Mouse (Mus musculus) layer of hippocampus, postnatal 36 days (tissue): Measurements from ENCODE around the gene Snrpd2. TPM values are rescaled to one million over a fixed set of nuclear protein-coding genes. Genes with fewer than 3 reads are reported as not detected.
A peak's percentile ranks its signal among the peaks of the same experiment; 100 is the strongest.
"Not testable (repeated sequence)": the region's sequence is repeated elsewhere in the genome, so short reads cannot be mapped to it uniquely, and the experiment has no call there.

ENCODE experiments used
- DNase-seq, 2 experiments: peaks; one replicate each; pipeline ENCODE4 v3.0.0; 2022
- total RNA-seq, 2 experiments: library from RNA; stranded (reverse); gene quantifications; 2 replicates each; pipeline ENCODE4 v1.2.3; 2021

Gene Snrpd2
- total RNA-seq, 2 experiments from 2014 or later, result 79.1 to 79.2 TPM

DNA sequence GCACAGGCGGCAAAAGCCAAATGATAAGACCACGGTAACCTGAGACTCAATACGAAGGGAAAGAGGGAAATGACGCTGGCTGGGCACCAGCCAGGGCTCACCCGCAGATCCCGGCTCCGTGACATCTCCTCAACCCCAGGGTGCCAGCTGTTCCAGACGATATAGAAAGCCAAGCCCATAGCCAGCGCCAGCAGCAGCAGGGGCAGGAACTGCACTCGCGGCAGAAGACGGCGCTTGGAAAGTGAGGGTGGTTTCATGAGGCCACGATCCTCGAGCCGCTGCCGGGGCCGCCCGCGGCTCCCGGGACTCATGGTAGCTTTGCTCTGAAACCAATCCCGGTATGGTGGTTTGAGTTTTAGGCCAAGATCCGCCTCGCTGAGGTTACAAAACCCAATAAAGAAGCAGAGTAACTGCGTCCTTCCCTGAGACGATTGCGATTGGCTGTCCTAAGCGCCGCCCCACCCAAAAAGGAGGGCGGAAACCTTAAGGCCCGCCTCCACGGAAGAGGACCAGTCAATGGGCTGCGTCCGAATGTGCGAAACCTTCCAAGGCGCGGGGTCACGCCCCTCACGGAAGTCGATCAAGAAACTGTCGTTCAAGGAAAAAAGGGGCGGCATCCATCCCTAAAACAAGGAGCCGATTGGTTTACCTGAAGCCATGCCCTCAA lies 514 bp upstream of the Snrpd2 start, which contains the start of gene Qpctl:
Gene Qpctl, minus strand, starts transcription at position 417 of the 667 bp plus-strand sequence.
- peak; percentile 97 to 98 for DNase-seq

DNA sequence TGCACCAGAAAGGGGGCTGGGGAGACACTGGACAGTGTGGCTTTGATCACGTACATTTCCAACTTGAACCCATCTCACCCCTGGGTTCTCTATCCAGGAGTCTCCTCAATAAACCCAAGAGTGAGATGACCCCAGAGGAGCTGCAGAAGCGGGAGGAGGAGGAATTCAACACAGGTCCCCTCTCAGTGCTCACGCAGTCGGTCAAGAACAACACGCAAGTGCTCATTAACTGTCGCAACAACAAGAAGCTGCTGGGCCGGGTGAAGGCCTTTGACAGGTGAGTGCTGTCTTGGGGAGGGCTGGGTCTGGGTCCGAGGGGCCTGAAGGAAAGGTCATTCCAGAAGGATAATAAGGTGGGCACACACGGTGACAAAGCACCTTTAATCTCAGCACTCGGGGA lies 1.6 kb downstream of the Snrpd2 start:
- DNase-seq, result not testable (repeated sequence)

DNA sequence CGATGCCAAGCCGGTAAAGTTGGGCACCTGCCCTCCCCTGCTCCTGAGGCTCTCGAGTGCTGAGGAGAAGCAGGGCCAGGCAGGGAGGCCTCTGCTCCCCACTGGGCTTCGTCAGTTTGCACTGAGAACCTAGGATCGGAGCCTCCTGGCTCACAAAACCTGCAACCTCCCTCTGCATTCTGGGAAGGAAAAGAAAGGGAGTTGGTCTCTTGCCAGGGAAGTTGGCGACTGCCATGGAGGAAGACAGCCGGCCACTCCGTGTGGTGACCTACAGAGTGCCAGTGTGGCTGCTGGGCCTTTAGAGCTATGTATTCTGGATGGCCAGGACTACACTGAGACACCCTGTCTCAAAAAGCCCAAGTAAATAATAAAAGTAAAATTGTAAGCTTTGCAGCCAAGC lies 5.3 kb downstream of the Snrpd2 start:
- DNase-seq, result no peak

DNA sequence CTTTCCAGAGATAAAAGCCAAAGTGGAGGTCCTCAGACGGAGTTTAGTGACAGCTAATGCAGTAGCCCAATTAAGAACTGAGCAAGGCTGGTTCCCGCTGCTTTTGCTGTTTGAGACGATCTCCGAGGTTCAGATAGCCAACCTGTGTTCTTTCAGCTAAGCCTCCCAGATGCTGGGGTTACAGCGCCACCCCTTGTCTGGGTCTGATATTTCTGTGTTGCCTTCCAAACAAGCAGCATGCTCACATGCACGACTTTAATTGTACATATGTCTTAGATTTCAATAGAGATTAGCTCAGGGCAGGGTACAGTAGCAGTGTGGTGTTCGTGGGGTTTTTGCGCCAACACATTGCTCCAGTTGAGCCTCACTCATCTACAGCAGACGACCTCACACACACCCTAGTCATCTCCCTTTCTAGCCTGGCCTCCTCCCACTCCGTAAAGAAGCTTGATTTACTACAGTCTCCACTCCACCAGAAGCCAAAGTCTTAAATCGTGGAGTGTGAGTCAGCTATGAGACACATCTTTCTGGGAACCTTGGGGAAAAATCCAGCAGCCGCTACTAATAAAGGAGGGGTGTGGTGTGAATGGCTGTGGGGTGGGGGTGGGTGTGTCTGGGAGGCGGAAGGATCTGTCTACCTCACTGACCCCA lies 6.4 kb downstream of the Snrpd2 start:
- no peak for DNase-seq

DNA sequence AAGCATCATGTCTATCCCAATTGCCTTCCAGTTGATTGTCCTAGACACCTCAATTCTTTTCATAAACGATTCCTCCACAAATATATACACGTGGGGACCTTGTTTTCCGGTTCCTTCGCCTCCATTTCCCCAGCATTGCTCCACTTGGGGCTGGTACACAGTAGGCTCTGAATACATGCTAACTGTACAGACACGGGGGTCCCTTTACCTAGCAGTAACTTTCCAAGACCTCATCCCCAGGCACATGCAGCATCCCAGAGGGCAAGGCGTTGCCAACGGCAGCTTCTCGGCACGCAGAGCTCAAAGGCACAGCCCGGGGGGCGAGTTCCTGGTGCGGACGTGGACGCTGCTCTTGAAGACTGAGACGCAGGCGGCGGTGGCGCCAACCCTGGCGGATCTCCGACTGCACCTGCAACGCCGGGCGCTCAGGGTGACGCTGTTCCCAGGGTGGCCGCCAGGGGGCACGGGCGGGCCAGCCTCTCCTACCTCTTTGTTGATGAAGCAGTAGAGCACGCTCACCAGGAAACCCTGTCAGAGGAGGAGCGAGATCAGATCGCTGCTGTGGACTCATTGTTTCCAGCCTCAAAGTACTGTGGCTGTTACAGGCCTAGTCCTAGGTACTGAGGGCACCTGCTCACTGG lies 7.8 kb downstream of the Snrpd2 start:
- DNase-seq, result peak; percentile 90 to 92

DNA sequence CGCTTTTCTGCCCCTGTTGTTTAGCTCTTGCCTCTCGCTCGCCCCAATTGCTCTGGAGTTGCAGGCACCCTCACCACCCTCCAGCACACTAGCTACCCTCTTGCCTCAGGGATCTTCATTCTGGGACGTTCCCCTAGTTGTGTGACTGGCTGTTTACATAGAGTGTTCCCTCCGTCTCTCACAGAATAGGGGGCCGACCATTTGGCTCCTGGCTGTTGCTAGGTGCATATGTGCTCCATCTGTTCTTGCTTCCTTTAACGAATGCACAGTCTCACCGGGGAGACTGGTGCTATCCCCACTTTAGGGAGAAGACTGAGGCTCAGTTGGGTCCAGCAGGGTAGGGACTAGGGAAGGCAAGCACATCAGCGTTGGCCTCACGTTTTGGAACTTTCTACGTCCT lies 9.1 kb downstream of the Snrpd2 start:
- DNase-seq, result no peak

DNA sequence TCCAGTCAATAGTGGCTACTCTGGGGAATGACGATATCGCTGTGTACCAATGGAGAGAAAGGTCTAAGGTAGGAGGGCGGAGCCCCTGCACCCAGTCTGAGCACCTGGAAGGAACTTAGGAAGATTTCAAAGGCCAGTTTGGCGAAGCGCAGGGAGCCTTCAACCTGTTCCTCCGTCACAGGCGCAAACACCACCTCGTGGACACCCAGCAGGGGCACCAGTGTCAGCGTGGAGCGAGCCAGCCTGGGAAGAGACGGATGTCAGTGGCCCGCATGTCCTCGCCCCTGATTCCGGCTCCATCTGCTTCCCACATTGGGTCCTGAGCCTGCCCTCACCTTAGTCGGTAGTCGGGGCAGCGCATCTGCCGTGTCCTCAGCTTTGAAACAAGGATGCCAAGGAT lies 9.9 kb downstream of the Snrpd2 start:
- no peak for DNase-seq

DNA sequence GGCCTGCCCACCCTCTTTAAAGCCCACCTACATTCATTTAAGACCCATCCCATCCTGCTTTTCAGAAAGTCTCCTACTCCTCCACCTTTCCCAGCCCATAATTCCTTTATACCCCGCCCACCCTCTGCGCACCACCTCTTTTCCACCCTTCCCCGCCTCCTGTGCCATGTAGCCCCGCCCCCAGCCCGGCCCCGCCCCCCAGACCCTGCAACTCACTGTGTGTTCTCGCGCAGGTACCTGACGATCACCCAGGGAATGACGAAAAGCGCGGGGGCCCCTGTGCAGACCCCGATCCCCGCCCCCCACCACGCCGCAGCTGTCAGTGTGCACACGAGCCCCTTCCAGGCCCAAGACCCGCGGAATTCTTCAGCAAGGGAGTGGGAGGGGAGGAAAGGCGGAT lies 10.6 kb downstream of the Snrpd2 start:
- DNase-seq, result no peak

DNA sequence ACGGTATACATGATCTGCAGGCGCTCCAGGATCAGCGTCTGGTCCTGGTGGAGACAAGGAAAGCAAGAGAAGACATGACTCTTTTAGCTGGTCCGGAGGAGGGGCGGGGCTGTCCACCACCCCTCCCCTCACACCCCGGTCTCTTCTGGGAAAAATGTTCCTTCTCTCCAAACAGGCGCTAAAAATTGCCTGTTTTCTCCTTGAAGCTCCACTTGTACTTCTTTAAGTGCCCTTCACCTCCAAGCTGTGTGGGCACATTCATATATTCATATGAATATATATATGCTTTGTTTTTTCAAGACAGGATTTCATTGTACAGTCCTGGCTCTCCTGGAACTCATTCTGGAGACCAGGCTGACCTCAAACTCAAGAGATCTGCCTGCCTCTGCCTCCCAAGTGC lies 13.4 kb downstream of the Snrpd2 start:
- DNase-seq, result no peak

DNA sequence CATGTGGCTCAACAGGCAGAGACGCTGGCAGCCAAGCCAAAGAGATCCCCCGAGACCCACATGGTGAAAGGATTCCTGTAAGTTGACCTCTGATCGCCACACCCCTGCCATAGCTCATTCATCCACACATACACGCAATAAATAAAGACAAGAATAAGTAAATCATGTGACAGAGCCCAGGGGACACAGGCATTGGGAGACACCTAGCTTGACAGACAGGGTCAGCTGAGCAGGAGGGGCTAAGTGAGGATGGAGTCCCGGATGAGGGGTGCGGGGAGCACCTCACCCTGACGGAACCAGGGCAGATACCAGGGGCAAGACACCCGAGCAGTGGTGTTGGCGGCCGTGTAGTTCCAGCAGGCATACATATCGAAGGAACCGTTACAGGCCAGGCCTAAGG lies 14.2 kb downstream of the Snrpd2 start:
- DNase-seq, result no peak

DNA sequence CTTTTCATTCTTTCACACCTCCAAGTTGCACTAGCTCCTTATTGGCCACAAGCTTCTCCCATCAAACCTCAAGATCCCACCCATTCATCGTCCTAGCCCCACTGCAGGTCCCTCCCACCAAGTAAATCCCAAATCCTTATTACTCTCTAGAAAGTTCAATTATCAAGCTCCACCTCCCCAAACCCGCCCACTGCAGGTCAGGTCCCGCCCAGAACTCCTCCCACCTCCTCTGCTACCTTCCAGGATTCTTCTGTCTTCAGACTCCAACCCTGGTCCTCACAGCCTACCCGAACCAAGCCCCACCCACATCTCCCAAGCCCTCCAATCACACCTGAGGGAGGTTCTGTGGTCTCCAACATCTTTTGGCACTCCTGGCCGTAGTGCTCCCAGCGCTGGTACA lies 14.7 kb downstream of the Snrpd2 start:
- no peak for DNase-seq

DNA sequence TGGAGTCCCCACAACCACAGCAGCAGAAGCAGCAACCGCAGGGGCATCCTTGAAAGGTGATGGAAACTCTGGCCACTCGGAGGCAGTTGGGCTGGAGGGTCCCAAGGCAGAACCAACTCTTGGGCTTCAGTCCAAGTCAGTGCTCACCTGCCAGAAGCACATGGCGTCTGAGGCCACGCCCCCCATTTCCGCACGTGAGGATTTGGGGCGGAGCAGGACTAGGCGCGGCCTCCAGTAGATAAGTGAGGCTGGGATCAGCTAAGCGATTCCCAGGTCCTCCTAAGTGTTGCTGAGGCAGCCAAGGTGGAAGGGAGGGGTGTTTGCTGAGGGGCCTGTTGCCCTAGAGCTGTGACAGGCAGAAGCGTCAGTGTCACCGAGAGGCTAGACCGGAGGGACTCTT lies 15.5 kb downstream of the Snrpd2 start:
- DNase-seq, result no peak

DNA sequence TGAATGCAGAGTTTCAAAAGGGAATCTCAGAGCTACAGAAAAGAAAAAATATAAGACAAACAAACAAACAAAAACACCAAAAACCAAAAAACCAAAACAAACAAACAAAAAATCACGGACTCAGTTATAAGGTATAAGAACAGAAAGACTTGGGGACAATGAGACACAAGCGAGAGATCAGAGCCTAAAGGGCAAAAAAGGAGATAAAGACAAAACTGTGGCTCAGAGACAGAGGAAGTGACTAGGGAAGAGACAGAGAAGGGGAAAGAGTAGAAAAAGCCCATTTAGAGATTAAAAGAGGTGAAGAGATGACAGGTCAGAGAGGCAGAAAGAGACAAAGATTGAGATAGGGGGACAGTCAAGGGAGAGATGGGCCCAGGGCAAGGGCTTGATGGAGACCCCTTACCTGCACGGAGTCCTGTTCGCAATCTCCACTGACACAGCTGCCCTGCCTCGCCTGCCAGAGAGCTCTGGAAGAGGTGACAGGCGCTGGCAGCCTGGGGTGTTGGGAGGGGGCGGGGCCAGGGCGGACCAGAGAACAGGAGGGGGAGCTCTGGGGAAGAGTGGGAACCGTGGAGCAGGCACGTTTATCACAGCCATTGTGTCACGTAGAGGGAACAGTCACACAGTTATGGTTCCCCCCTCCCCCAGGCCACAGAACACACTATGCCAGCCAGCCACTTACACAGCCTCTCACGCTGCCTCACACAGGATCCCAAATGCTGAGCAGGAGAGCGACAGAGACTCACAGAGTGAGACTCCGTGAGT lies 16.3 kb downstream of the Snrpd2 start, which contains the start of gene Gipr:
Gene Gipr, minus strand, starts transcription at position 472 of the 768 bp plus-strand sequence.
- DNase-seq, result no peak

DNA sequence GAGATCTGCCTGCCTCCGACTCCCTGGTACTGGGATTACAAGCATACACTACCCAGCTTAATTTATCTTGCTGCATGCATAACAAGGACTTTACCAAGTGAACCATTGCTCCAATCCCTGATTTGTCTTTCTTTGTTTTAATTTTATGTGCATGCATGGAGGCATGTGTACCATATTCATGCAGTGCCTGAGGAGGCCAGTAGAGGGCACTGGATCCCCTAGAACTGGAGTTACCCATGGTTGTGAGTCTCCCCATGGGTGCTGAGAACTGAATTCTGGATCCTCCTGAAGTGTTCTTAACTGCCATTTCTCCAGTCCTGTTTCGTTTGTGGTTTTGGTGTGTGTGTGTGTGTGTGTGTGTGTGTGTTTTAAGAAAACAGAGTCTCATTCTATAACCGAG lies 17.5 kb downstream of the Snrpd2 start:
- no peak for DNase-seq

DNA sequence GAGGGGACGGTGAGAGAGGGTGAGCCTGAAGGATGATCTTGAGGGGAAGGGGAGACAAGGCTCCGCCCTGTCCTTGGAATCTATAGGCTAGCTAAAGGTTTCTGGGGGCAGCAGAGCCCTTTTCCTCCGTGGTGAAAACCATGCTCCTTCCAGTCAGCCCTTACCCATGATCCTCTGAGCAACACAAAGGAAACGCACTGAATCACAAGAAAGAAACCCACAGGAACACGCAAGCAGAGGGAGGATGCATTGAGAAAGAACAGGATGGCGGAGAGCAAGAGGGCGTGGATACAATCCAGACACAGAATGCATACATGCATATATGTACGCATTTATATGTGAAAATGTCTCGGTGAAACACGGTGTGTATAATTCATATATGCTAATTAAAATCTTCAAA lies 20.0 kb downstream of the Snrpd2 start:
- no peak for DNase-seq

DNA sequence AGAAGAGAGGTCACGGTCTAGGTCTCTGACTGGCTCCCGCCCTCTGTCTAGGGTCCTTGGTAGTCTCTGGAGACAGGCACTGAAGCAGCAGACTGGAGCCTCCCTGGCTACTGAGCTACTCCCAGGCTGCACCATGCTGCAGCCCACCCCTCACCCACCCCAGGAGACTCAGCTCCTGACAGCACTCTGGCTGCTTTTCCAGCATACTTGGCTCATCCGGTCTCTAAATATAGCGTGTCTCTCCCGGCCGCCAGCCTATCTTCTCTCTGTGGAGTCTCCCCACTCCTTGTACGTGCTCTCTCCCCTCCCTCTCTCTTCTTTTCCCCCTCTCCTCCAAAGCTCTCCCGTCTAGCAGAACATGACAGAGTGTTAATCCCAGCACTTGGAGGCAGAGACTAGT lies 20.6 kb downstream of the Snrpd2 start:
- DNase-seq, result peak in 1 of 2 experiments; percentile 31

DNA sequence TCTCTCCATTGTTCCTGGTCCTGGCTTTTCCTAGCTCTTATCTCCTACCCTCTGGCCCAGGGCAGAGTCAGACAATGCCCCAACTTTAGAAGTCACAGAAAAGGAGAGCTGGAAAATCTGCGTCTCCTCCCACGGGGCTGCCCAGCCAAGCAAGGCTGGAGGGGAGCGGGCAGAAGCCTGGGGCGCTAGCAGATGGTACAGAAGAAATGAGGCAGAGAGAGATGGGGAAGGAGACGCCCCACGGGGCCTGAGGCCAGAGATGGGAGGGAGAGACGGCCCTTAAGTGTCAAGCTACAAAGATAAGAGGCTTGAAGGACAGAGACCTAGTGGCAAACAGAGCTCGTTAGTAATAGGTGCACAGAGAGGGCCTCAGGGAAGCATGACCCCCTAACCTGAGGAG lies 22.3 kb downstream of the Snrpd2 start:
- DNase-seq, result no peak

DNA sequence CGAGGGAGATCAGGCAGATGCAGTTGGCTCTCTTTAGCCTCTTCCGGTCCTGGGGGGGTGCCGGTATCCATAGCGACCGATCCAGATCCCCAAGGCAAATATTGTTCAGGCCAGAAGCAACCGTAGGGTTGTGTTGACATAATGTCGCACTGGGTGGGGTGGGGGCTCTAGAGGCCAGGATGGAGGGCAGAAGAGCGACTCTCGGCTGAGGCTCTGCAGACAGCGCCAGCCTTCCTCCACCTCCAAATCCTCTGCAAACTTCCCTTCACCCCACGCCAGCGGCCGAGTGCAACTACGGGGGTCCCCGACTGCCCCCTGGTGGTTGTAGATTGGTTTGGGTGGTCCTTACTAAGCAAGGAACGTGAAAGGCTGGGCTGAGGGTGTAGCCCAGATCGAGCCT lies 23.4 kb downstream of the Snrpd2 start:
- peak; percentile 80 to 83 for DNase-seq

DNA sequence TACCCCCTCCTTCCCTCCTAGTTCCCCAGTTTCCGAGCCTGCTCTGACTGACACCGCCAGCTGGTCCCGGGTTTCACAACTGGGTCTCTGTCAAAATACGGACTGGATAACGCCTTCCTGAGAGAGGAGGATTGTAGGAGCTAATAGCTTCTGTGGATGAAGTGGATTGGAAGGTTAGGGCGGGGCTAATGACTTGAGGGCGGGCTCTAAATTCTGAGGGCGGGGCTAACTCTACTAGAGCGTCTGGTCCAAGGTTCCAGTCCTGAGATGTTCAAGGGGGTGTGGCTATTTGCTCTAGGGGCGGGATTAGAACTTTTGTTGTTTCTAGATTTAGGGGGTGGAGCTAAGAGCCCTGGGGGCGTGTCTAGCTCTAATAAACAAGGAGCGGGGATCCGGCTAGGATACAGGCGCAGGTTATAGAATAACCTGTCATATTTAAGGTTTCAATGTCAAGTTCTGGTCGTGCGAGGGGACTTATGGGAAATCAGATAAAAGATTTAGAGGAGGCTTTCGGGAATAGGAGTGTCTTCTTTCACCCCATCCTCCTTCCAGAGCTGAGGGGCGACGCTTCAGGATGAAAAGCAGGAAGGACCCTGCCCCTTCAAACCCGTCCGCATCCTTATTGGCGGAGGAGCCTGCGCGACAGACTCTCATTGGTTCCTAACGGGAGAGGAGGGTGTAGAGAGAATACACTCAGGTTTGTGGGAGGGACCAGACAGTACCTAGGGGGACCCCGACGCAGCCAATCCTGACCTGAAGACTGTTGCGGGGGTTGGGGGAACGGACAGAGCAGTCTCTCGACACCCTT lies 26.4 kb downstream of the Snrpd2 start, which contains the start of gene Eml2:
Gene Eml2, plus strand, starts transcription at position 714 of the 808 bp plus-strand sequence.
- peak; percentile 88 to 89 for DNase-seq

DNA sequence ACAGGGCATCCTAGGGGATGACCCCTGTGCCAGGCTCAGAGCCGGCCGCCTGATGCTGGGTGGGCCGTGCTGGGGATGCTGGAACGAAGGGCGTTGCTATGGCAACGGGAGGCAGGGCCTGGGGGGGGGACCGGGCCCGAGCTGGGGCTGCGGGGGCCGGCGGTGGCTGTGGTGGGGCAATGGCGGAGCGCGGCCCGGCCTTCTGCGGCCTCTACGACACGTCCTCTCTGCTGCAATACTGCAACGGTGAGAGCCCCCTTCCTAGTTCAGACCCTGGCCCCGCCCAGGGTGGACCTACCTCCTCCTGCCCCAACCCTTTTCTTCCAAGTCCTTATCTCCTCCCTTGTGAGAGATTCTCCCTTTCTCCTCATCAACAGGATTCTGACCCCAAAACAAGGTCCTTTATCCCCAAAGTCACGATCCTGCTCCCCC lies 27.0 kb downstream of the Snrpd2 start:
- DNase-seq, result no peak

DNA sequence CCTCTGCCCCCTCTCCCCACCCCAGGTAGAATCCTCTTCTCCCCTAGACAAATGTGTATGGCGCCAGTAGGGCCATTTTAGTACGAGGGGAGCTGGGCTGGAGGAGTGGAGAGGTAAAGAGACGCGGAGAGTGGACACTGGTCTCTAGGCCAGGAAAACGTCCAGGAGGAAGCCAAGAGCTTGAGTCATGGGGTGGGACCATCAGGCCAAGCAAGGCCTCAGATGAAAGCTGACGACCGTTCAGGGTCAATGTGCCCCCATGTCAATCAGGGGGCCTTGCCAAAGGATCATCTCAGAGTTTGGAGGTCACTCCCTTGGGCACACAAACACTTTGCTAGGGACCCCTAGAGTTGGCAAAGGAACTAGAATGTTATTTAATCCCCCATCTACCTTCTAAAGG lies 27.7 kb downstream of the Snrpd2 start:
- DNase-seq, result no peak

DNA sequence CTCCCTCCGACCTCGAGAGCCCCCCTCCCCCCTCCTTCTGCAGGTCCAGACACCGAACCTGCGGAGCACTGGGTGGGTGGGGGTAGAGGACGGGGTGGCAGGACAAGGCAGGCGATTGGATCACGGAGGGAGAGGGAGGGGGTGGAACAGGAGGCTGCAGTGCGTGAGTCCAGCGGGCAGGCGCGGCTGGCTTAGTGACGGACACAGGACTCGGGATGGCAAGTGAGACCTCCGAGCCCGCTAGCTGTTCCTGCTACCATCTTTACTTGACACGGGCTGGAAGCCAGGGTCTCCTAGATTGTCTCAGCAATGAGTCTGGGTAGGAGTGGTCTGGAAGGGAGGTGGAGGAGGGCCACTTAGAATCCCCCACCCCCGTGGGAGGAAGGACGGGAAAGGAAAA lies 28.5 kb downstream of the Snrpd2 start:
- DNase-seq, result peak in 1 of 2 experiments; percentile 51
